Mouse (Mus musculus) thymus, adult 2 months (tissue): ENCODE measurements around the gene Scin.

Experiments
- CTCF ChIP-seq: fragments of 200-500 bp; IDR thresholded peaks from 2 replicates; pipeline ENCODE4 v1.5.1; 2012; ENCODE audit warnings: mild to moderate bottlenecking, control low read depth, low read length, moderate library complexity, borderline replicate concordance; ENCODE audit not compliant: control insufficient read depth, poor library complexity, insufficient read depth; ENCODE audit errors: extremely low read depth
- POLR2A ChIP-seq: fragments of 200-500 bp; IDR thresholded peaks from 2 replicates; pipeline ENCODE4 v1.6.1; 2012; ENCODE audit warnings: mild to moderate bottlenecking, low read length, control low read depth, moderate library complexity; ENCODE audit not compliant: control insufficient read depth, poor library complexity, insufficient read depth; ENCODE audit errors: extremely low read depth

- no peak for TF ChIP-seq CTCF
- no peak for TF ChIP-seq POLR2A
These were observed 60.4 kb downstream of the Scin start for GRCm38 (mm10) chr12:40073660-40074059.
